Mouse (Mus musculus) hindbrain, embryonic 10.5 days (tissue): Measurements from ENCODE around the gene Slc4a11. TPM values are rescaled to one million over a fixed set of nuclear protein-coding genes. Genes with fewer than 3 reads are reported as not detected.
A peak's percentile ranks its signal among the peaks of the same experiment; 100 is the strongest.

ENCODE experiments used
- DNase-seq: peaks from one replicate; pipeline ENCODE4 v3.0.0-alpha.2; 2017; ENCODE audit warnings: low spot score
- H3K27ac ChIP-seq: fragments of 300-500 bp; sonication (generic); 2 replicates; pipeline ENCODE4 v1.5.1; 2016; ENCODE audit warnings: mild to moderate bottlenecking, moderate library complexity
- H3K27me3 ChIP-seq: fragments of 300-500 bp; sonication (generic); 2 replicates; pipeline ENCODE4 v1.6.1; 2016; ENCODE audit warnings: mild to moderate bottlenecking; ENCODE audit not compliant: poor library complexity, insufficient read depth, severe bottlenecking
- H3K36me3 ChIP-seq: fragments of 300-500 bp; sonication (generic); 2 replicates; pipeline ENCODE4 v1.6.1; 2016; ENCODE audit warnings: mild to moderate bottlenecking, moderate library complexity
- H3K4me1 ChIP-seq: fragments of 300-500 bp; sonication (generic); replicated peaks from 2 replicates; pipeline ENCODE4 v1.6.1; 2016; ENCODE audit warnings: mild to moderate bottlenecking
- H3K4me3 ChIP-seq: fragments of 300-500 bp; sonication (generic); 2 replicates; pipeline ENCODE4 v1.5.1; 2016; ENCODE audit warnings: mild to moderate bottlenecking, moderate library complexity
- H3K9me3 ChIP-seq: fragments of 300-500 bp; sonication (generic); 2 replicates; pipeline ENCODE4 v1.6.1; 2016; ENCODE audit warnings: mild to moderate bottlenecking, moderate library complexity
- WGBS: fragments of 180-500 bp; shearing (Covaris S2); methylation state at CpG from one replicate; pipeline ENCODE4 v1.1.7; 2016; 5-methylcytosine and 5-hydroxymethylcytosine counted together
- polyA plus RNA-seq: library from polyadenylated mRNA; unstranded; fragments of >200 nt; fragmentation: Nextera tagmentation; extraction: Ambion mirVana; gene quantifications from 2 replicates; pipeline ENCODE4 v1.2.1, GENCODE M21; 2016

Gene Slc4a11
- polyA plus RNA-seq, result 0.20 and 0.70 TPM in 2 replicates

DNA sequence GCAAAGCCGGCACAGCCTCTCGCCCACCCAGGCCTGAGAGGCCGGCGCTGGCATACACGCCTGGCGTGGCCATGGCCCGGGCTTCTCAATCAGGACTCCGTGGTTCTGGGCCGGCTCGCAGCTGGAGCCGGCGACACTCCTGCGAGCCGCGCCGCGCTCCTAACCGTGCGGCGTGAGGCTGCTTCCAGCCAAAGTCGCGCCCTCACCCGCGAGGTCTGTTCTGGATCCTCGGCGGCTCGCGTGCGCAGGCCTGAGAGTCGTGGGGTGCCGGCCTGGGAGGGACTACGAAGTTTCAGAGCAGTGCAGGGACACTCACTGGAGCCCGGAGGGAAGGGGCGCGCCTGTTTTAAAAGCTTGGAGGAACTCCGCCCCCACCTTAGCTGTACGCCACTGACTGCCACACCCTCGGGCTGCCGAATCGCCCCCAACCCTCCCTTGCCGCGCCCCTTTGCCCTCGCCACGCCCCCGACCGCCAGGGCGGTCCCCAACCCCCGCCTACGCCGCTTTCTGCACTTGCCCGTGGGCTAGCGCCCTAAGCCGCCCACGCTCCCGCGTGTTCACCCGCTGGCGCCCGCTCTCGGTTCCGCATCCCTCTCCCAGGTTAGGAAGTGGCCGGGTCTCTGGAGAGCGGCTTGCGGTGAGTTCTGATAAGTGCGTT is at the start of gene Slc4a11:
Gene Slc4a11, minus strand, starts transcription at position 367 of the 658 bp plus-strand sequence.
- 1% methylated on average over 65 of the region's 65 CpGs for WGBS
- H3K27ac ChIP-seq, result peak within 1 kb of the TSS; percentile 42; the same call in 1 of the 2 replicates
- H3K4me1 ChIP-seq, result peaks cover 20% of the 10 kb centered on the region
- H3K36me3 ChIP-seq, result no peaks in the 10 kb centered on the region
- peak; percentile 58 for DNase-seq
- H3K27me3 ChIP-seq, result peaks cover 75% of the 10 kb centered on the region
- H3K4me3 ChIP-seq, result peak within 1 kb of the TSS; percentile 75
- no peaks in the 10 kb centered on the region for H3K9me3 ChIP-seq

DNA sequence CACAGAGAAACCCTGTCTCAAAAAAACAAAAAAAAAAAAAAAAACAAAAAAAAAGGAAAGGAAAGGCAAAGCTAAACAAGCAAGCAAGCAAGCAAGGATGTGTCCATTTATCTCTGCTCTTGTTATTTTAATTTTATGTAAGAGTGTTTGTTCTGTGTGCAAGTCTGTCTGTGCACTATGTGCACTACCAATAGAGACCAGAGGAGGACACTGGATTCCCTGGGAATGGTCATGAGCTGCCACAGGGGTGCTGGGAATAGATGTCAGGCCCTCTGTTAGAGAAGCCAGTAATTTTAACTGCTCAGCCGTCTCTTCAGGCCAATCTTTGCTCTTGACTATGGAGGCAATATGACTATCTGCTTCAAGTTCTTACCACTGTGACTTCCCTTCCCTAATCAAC is 46.3 kb upstream of the Slc4a11 start:
- no peaks in the 10 kb centered on the region for H3K9me3 ChIP-seq
- peaks cover 95% of the 10 kb centered on the region for H3K36me3 ChIP-seq
- WGBS, result 94% methylated on average over 1 of the region's 1 CpGs

DNA sequence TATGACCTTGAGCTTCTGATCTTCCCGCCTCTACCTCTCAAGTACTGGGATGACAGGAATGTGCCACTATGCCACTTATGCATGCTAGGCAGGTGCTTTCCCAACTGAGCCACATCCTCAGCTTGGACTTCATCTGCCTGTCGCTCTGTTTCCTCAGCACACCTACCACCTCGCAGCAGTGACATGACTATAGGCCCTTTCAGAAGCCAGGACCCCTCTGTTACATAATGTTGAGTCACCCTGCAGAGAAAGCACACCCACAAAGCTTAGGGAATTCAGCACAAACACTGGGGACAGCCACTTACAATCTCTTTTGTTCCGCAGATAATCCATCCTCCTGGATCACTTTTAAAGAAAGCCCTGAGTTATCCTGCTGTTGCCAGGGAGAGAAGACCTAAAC is 42.8 kb upstream of the Slc4a11 start:
- H3K9me3 ChIP-seq, result no peaks in the 10 kb centered on the region
- no peaks in the 10 kb centered on the region for H3K27me3 ChIP-seq
- H3K4me3 ChIP-seq, result no peak overlapping the region
- 48% methylated on average over 4 of the region's 4 CpGs for WGBS
- DNase-seq, result no peak
- peaks cover 97% of the 10 kb centered on the region for H3K36me3 ChIP-seq
- no peaks in the 10 kb centered on the region for H3K4me1 ChIP-seq
- no peak overlapping the region for H3K27ac ChIP-seq

More for the DNA sequence above, 46.3 kb upstream of the Slc4a11 start:
- no peak for DNase-seq
- no peak overlapping the region for H3K27ac ChIP-seq
- H3K27me3 ChIP-seq, result no peaks in the 10 kb centered on the region
- no peaks in the 10 kb centered on the region for H3K4me1 ChIP-seq
- H3K4me3 ChIP-seq, result no peak overlapping the region

DNA sequence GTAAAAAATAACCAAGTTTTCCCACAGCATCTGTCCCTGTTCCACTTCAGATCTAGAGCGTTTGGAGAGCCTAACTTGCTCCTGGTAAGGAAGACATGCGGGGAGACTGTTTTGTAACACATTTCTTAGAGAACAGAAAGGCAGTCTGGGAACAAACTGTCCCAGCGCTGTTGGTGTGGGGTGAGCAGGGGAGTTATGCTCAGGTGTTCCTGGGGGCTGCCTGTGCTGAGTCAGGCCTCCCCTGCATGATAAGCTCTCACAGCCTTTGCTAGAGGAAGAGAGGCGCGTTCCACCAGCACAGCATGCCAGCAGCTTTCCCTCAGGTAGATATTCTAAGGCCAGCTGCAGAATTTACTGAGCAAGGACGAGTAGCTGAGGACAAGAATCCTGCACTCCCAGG is 40.7 kb upstream of the Slc4a11 start:
- Histone ChIP-seq H3K4me3 (no peak overlapping the region), H3K4me1 (no peaks in the 10 kb centered on the region), H3K27me3 (no peaks in the 10 kb centered on the region), H3K36me3 (peaks cover 96% of the 10 kb centered on the region), H3K9me3 (no peaks in the 10 kb centered on the region), H3K27ac (no peak overlapping the region)
- 79% methylated on average over 6 of the region's 6 CpGs for WGBS
- DNase-seq, result no peak

GRCm38 (mm10) chr2:130735281-130735680 is 38.0 kb upstream of the Slc4a11 start:
- Histone ChIP-seq H3K36me3 (peaks cover 92% of the 10 kb centered on the region), H3K4me1 (no peaks in the 10 kb centered on the region), H3K27ac (no peak overlapping the region), H3K27me3 (no peaks in the 10 kb centered on the region), H3K9me3 (no peaks in the 10 kb centered on the region), H3K4me3 (no peak overlapping the region)
- WGBS, result 86% methylated on average over 5 of the region's 5 CpGs
- no peak for DNase-seq

DNA sequence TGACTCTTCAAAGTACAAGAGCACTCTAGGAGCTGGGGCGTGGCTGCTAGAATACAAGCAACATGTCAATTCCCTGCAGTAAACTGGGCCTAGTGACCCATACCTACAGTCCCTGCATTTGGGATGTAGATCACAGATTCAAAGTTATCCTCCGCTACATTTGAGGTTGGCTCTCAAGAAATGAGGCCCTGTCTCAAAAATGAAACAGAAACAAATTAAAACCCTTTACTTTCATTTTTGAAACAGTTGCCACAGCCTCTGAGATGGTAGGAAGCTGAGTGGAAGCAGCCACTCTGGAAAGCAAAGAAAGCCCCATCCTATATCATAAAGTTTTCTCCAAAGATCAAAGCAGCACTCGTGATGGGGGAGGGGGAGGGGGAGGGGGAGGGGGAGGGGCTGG is 36.1 kb upstream of the Slc4a11 start:
- peaks cover 94% of the 10 kb centered on the region for H3K36me3 ChIP-seq
- WGBS, result 68% methylated on average over 3 of the region's 3 CpGs

DNA sequence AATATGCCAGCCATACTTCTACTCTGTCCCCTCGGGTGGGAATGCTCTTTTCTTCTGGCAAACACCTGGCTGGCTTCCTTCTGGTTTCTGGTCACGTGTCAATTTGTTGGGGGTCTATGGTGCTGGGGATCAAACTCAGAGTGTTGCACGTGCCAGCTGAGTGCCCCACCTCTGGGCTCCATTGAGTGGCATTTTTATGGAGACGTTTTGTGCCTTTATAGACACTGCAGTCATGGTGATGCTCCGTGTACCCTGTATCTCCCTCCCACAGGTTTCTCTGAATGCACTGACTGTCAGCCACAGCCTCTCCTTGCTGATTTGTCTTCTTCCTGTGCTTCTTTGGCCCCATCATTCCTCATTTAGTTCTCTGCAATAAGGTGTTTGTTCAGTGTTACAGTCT is 34.5 kb upstream of the Slc4a11 start:
- Histone ChIP-seq H3K4me1 (no peaks in the 10 kb centered on the region), H3K27ac (no peak overlapping the region), H3K4me3 (no peak overlapping the region), H3K9me3 (no peaks in the 10 kb centered on the region), H3K27me3 (no peaks in the 10 kb centered on the region), H3K36me3 (peaks cover 94% of the 10 kb centered on the region)
- 76% methylated on average over 5 of the region's 5 CpGs for WGBS
- no peak for DNase-seq

More for the DNA sequence above, 36.1 kb upstream of the Slc4a11 start:
- H3K4me3 ChIP-seq, result no peak overlapping the region
- H3K4me1 ChIP-seq, result no peaks in the 10 kb centered on the region
- H3K27me3 ChIP-seq, result no peaks in the 10 kb centered on the region
- DNase-seq, result no peak
- H3K27ac ChIP-seq, result no peak overlapping the region
- H3K9me3 ChIP-seq, result no peaks in the 10 kb centered on the region

- H3K4me3 ChIP-seq, result no peak overlapping the region
- no peaks in the 10 kb centered on the region for H3K4me1 ChIP-seq
- no peak overlapping the region for H3K27ac ChIP-seq
- peaks cover 94% of the 10 kb centered on the region for H3K36me3 ChIP-seq
- H3K9me3 ChIP-seq, result no peaks in the 10 kb centered on the region
- no peaks in the 10 kb centered on the region for H3K27me3 ChIP-seq
- WGBS, result 91% methylated on average over 9 of the region's 9 CpGs
- no peak for DNase-seq
Observed at GRCm38 (mm10) chr2:130730746-130731145, 33.4 kb upstream of the Slc4a11 start.

DNA sequence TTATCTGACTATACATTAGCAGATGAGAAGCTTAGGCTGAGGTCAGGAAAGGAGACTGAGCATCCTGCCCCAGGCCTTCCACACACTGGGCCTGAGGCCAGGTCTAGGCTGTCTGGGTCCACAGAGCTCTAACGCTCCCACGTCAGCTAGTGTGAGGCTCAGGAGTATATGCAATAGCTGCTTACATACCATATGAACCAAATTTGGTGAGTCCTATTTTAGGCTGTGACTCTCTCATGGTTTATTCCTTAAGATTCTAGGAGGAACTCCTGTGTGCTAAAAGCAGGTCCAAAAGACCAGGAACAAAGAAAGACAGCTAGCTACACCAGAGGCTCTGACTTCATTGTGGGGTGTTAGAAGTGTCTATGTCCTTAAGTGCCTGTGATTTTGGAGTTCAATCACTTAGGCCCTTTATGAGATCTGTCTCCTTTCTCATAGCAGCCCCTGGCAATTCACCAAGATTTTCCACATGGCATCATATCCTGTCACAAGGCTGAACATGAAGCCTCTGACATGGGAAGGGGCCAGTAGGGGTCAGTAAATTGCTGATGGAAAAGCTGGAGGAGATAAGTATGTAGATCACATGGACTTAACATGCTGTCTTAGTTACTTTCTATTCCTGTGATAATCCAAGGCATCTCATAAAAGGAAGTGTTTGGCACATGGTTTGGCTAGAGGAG is 31.7 kb upstream of the Slc4a11 start:
- H3K9me3 ChIP-seq, result no peaks in the 10 kb centered on the region
- H3K4me1 ChIP-seq, result no peaks in the 10 kb centered on the region
- 97% methylated on average over 2 of the region's 2 CpGs for WGBS
- peaks cover 96% of the 10 kb centered on the region for H3K36me3 ChIP-seq
- no peak for DNase-seq
- no peaks in the 10 kb centered on the region for H3K27me3 ChIP-seq
- no peak overlapping the region for H3K27ac ChIP-seq
- no peak overlapping the region for H3K4me3 ChIP-seq

- 86% methylated on average over 1 of the region's 1 CpGs for WGBS
- Histone ChIP-seq H3K27me3 (no peaks in the 10 kb centered on the region), H3K27ac (no peak overlapping the region), H3K4me3 (no peak overlapping the region), H3K9me3 (no peaks in the 10 kb centered on the region), H3K36me3 (peaks cover 96% of the 10 kb centered on the region), H3K4me1 (no peaks in the 10 kb centered on the region)
- DNase-seq, result no peak
Observed at GRCm38 (mm10) chr2:130727752-130728151, 30.4 kb upstream of the Slc4a11 start.

GRCm38 (mm10) chr2:130724369-130724768 is 27.1 kb upstream of the Slc4a11 start:
- Histone ChIP-seq H3K27ac (no peak overlapping the region), H3K9me3 (no peaks in the 10 kb centered on the region), H3K4me3 (no peak overlapping the region), H3K36me3 (peaks cover 84% of the 10 kb centered on the region), H3K4me1 (no peaks in the 10 kb centered on the region), H3K27me3 (no peaks in the 10 kb centered on the region)
- 76% methylated on average over 4 of the region's 4 CpGs for WGBS
- no peak for DNase-seq

DNA sequence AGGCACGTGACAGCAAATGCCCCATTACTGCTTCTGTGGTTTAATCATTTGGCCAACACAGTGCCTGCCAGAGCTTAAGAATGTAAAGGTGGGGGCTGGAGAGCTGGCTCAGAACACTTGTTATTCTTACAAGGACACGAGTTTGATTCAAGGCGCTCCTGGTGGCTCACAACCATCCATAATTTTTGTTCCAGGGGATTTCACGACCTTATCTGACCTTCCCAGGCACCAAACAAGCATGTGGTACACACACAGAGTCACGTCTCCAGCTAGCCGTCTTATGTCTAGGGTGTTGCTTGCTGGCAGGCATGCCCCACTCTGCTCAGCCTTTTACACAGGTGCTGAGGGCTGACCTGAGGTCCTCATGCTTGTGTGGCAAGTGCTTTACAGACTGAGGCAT is 20.6 kb upstream of the Slc4a11 start:
- 79% methylated on average over 6 of the region's 6 CpGs for WGBS
- no peak for DNase-seq
- Histone ChIP-seq H3K4me1 (no peaks in the 10 kb centered on the region), H3K9me3 (no peaks in the 10 kb centered on the region), H3K27ac (no peak overlapping the region), H3K27me3 (no peaks in the 10 kb centered on the region), H3K4me3 (no peak overlapping the region), H3K36me3 (peaks cover 76% of the 10 kb centered on the region)

GRCm38 (mm10) chr2:130707057-130707456 is 9.7 kb upstream of the Slc4a11 start:
- no peak for DNase-seq
- 72% methylated on average over 10 of the region's 10 CpGs for WGBS
- no peak overlapping the region for H3K27ac ChIP-seq

More at GRCm38 (mm10) chr2:130707057-130707456, 9.7 kb upstream of the Slc4a11 start:
- Histone ChIP-seq H3K36me3 (peaks cover 32% of the 10 kb centered on the region), H3K4me3 (no peak overlapping the region), H3K4me1 (0 out of 2 replicates have a peak, but pooled peaks cover 2% of the 10 kb centered on the region), H3K27me3 (no peaks in the 10 kb centered on the region), H3K9me3 (no peaks in the 10 kb centered on the region)
